Mouse (Mus musculus) liver, adult 2 months (tissue): ENCODE data around the gene Fam171a2.

Experiments
- CTCF ChIP-seq: fragments of 200-500 bp; IDR thresholded peaks from 2 replicates; pipeline ENCODE4 v1.5.1; 2011; ENCODE audit warnings: low read depth, low read length, control low read depth
- POLR2A ChIP-seq: fragments of 200-500 bp; IDR thresholded peaks from 2 replicates; pipeline ENCODE4 v1.6.1; 2011; ENCODE audit warnings: low read length, control low read depth; ENCODE audit not compliant: insufficient read depth; ENCODE audit errors: extremely low read depth

- TF ChIP-seq CTCF = no peak
- no peak for TF ChIP-seq POLR2A
Observed at GRCm38 (mm10) chr11:102480111-102480510, 32.6 kb upstream of the Fam171a2 start.
